Mouse (Mus musculus): ENCODE measurements at regions not wholly inside any gene's neighbourhood (a gene's known extent, or its start where the extent isn't known, plus 50 kb on each side); places are given as distances from the start of the nearest gene placed in this dataset.

DNA sequence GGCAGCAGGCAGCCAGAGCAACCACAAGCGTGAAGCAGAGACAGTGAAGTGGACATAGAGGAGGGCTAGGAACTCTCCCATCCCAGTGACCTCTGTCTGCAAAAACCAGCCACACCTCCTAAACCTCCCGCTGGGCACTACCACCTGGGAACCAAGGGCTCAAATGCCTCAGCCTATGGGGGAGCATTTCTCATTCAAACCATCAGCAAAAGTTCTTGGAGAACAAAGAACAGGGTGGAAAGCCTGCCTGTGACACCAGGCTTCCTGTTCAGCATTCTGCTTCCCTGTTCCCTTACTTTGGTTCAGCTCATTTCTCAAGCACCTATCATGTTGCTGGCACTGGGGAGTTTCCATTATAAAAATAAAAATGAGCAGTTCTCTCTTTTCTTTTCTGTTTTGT, 74.4 kb upstream of the Rnaseh2b start:
- Histone ChIP-seq H3K36me3 (ENCODE audit: control insufficient read depth, insufficient read depth, low read length, poor library complexity, severe bottlenecking) (no peaks in the 10 kb centered on the region), H3K27ac (ENCODE audit: insufficient read depth, low read depth, low read length, poor library complexity, severe bottlenecking) (no peak overlapping the region), H3K4me3 (ENCODE audit: insufficient read depth in 1 of 2, low read depth in 1 of 2, low read length in 2 of 2, poor library complexity in 1 of 2, severe bottlenecking in 1 of 2) (no peak overlapping the region), H3K9me3 (ENCODE audit: control insufficient read depth, insufficient read depth, low read depth, low read length) (no peaks in the 10 kb centered on the region), H3K9ac (ENCODE audit: insufficient read depth, low read depth, low read length, poor library complexity, severe bottlenecking) (no peak overlapping the region), H3K4me1 (ENCODE audit: control insufficient read depth in 2 of 2, insufficient read depth in 2 of 2, low read length in 2 of 2, poor library complexity in 1 of 2) (peaks cover 0 to 5% of the 10 kb centered on the region in 2 experiments; a peak in 3 of 4 replicates)
- DNase-seq (ENCODE audit: low read depth, low spot score): peak; percentile 56
- in situ Hi-C loops (cut with MboI; ENCODE audit: low sequenced_read_pairs in 2 of 2, unreplicated experiment in 2 of 2): no loop called here
- no peak for TF ChIP-seq ZNF384 (IDR thresholded peaks at IDR 0.05; ENCODE audit: low read depth, low read length)
- no peak for TF ChIP-seq MAFK (IDR thresholded peaks at IDR 0.05; ENCODE audit: insufficient read depth, low read depth, low read length)
- no peak for TF ChIP-seq CHD2 (IDR thresholded peaks at IDR 0.05; ENCODE audit: low read depth, low read length)
- no peak for TF ChIP-seq HCFC1 (IDR thresholded peaks at IDR 0.05; ENCODE audit: borderline replicate concordance, insufficient read depth, low read length)
- no peak for TF ChIP-seq ZC3H11A (IDR thresholded peaks at IDR 0.05; ENCODE audit: borderline replicate concordance, low read depth, low read length)

DNA sequence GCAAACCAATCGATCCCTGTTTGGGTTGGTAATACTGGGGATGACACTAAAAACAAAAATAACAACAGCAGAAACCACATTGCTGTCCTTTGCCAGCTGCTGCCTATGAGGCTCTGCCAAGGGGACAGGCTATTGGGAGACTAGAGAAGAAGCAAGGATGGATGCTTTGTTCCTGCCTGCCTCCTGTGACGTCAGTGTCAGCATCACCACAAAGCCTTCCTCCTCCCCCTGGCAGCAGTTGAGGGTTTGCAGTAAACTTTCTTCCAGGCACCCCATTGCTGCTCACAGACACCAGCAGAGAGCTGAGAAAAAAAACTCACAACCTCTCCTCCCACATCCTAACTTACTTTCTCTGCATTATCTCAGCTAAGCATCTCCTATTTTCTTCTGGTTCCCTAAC, 73.7 kb upstream of the Rnaseh2b start:
- H3K36me3 ChIP-seq (ENCODE audit: control insufficient read depth, insufficient read depth, low read length, poor library complexity, severe bottlenecking): no peaks in the 10 kb centered on the region
- H3K4me3 ChIP-seq (ENCODE audit: insufficient read depth in 1 of 2, low read depth in 1 of 2, low read length in 2 of 2, poor library complexity in 1 of 2, severe bottlenecking in 1 of 2): no peak overlapping the region
- no peak for DNase-seq (ENCODE audit: low read depth, low spot score)
- H3K9me3 ChIP-seq (ENCODE audit: control insufficient read depth, insufficient read depth, low read depth, low read length): no peaks in the 10 kb centered on the region
- H3K27ac ChIP-seq (ENCODE audit: insufficient read depth, low read depth, low read length, poor library complexity, severe bottlenecking): no peak overlapping the region
- in situ Hi-C loops (cut with MboI; ENCODE audit: low sequenced_read_pairs in 2 of 2, unreplicated experiment in 2 of 2): no loop called here
- TF ChIP-seq ZC3H11A (IDR thresholded peaks at IDR 0.05; ENCODE audit: borderline replicate concordance, low read depth, low read length) (no peak), ZNF384 (IDR thresholded peaks at IDR 0.05; ENCODE audit: low read depth, low read length) (no peak)
- no peak overlapping the region for H3K9ac ChIP-seq (ENCODE audit: insufficient read depth, low read depth, low read length, poor library complexity, severe bottlenecking)
- peaks cover 0 to 5% of the 10 kb centered on the region in 2 experiments; a peak in 3 of 4 replicates for H3K4me1 ChIP-seq (ENCODE audit: control insufficient read depth in 2 of 2, insufficient read depth in 2 of 2, low read length in 2 of 2, poor library complexity in 1 of 2)

DNA sequence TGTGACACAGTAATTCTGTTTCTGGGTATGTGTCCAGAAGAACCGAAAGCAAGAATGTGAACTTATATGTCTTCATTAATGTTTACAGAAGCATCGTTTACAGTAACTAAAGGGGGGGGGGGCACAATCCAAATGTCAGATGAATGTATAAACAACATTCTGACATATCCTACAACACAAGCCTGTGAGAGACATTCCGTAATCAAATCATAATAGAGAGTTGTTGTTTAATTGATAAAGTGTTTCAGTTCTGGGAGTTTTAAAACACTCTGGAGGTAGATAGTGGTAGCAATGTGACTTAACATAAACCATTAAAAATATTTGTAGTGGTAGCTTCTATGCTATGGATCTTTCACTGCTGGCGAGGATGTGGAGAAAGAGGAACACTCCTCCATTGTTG, 71.6 kb upstream of the Rnaseh2b start:
- DNase-seq (ENCODE audit: low read depth, low spot score): no peak
- Histone ChIP-seq H3K27ac (ENCODE audit: insufficient read depth, low read depth, low read length, poor library complexity, severe bottlenecking) (no peak overlapping the region), H3K9ac (ENCODE audit: insufficient read depth, low read depth, low read length, poor library complexity, severe bottlenecking) (no peak overlapping the region), H3K36me3 (ENCODE audit: control insufficient read depth, insufficient read depth, low read length, poor library complexity, severe bottlenecking) (no peaks in the 10 kb centered on the region), H3K4me1 (ENCODE audit: control insufficient read depth in 2 of 2, insufficient read depth in 2 of 2, low read length in 2 of 2, poor library complexity in 1 of 2) (peaks cover 0 to 5% of the 10 kb centered on the region in 2 experiments; a peak in 3 of 4 replicates), H3K9me3 (ENCODE audit: control insufficient read depth, insufficient read depth, low read depth, low read length) (no peaks in the 10 kb centered on the region), H3K4me3 (ENCODE audit: insufficient read depth in 1 of 2, low read depth in 1 of 2, low read length in 2 of 2, poor library complexity in 1 of 2, severe bottlenecking in 1 of 2) (no peak overlapping the region)
- TF ChIP-seq CHD2 (IDR thresholded peaks at IDR 0.05; ENCODE audit: low read depth, low read length) (no peak), HCFC1 (IDR thresholded peaks at IDR 0.05; ENCODE audit: borderline replicate concordance, insufficient read depth, low read length) (no peak)
- in situ Hi-C loops (cut with MboI; ENCODE audit: low sequenced_read_pairs in 2 of 2, unreplicated experiment in 2 of 2): no loop called here

Data from ES-E14 (cell line).